Mouse (Mus musculus): ENCODE results near the gene Lzic. TPM values are rescaled to one million over a fixed set of nuclear protein-coding genes. Genes with fewer than 3 reads are reported as not detected.
A peak's percentile ranks its signal among the peaks of the same experiment; 100 is the strongest.
"Not testable (repeated sequence)": the region's sequence is repeated elsewhere in the genome, so short reads cannot be mapped to it uniquely, and the experiment has no call there.

The Lzic gene
- polyA plus RNA-seq, 1 experiment = 7.7 TPM

GRCm38 (mm10) chr4:149446309-149446708 is 38.7 kb upstream of the Lzic start:
- no peak for DNase-seq
- Histone ChIP-seq H3K36me3 (ENCODE audit: control insufficient read depth, insufficient read depth, low read length) (no peaks in the 10 kb centered on the region), H3K27me3 (replicated peaks; ENCODE audit: control insufficient read depth, insufficient read depth, low read length) (no peaks in the 10 kb centered on the region), H3K4me1 (ENCODE audit: control insufficient read depth, insufficient read depth, low read length) (0 out of 2 replicates have a peak, but pooled peaks cover 3% of the 10 kb centered on the region), H3K4me3 (ENCODE audit: insufficient read depth, low read depth, low read length) (no peak overlapping the region), H3K27ac (ENCODE audit: insufficient read depth, low read depth, low read length) (no peak overlapping the region)
- TF ChIP-seq CTCF (conservative IDR thresholded peaks at IDR 0.05; ENCODE audit: insufficient read depth, insufficient read length, low read depth, low read length) (no peak), POLR2A (IDR thresholded peaks at IDR 0.05; ENCODE audit: low read depth, low read length) (no peak)
- WGBS = 82% methylated on average over 1 of the region's 1 CpGs

DNA sequence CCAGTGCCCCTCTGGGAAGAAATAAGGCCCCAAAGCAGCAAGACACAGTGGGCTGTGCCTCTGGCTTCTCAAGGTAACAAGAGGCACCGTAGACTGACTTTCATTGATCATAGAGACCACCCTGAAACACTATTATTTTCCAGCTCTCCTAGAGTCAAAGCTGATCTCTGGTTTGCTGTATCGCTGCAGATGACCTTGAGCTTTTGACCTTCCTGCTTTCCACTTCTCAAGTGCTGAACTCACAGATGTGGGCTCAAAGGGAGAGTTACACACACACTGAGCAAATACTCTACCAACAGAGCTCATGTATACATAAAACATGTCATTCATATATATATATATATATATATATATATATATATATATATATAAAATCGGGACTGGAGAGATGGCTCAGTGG is 34.4 kb upstream of the Lzic start:
- Histone ChIP-seq H3K27me3 (replicated peaks; ENCODE audit: control insufficient read depth, insufficient read depth, low read length) (no peaks in the 10 kb centered on the region), H3K27ac (ENCODE audit: insufficient read depth, low read depth, low read length) (no peak overlapping the region), H3K4me1 (ENCODE audit: control insufficient read depth, insufficient read depth, low read length) (0 out of 2 replicates have a peak, but pooled peaks cover 3% of the 10 kb centered on the region), H3K36me3 (ENCODE audit: control insufficient read depth, insufficient read depth, low read length) (no peaks in the 10 kb centered on the region), H3K4me3 (ENCODE audit: insufficient read depth, low read depth, low read length) (no peak overlapping the region)
- WGBS = 88% methylated on average over 3 of the region's 3 CpGs
- DNase-seq = no peak
- no peak for TF ChIP-seq POLR2A (IDR thresholded peaks at IDR 0.05; ENCODE audit: low read depth, low read length)
- no peak for TF ChIP-seq CTCF (conservative IDR thresholded peaks at IDR 0.05; ENCODE audit: insufficient read depth, insufficient read length, low read depth, low read length)

DNA sequence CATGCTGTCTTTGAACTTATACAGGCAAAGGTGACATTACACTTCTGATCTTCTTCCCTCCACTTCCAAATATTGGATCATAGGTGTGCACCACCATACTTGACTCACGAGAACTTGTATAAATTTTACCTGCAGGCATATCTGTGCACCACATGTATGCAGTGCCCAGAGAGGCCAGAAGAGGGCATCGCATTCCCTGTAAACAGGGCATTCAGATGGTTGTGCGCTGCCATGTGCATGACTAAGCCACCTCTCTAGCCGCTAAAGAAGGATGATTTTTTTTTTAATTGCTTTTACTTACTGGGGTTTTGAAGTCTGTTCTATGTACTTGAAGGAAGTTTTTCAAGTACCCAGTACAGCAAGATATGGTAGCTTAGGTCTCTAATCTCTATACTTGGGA is 31.4 kb upstream of the Lzic start:
- peak; percentile 54 for DNase-seq
- no peaks in the 10 kb centered on the region for H3K36me3 ChIP-seq (ENCODE audit: control insufficient read depth, insufficient read depth, low read length)
- no peaks in the 10 kb centered on the region for H3K4me1 ChIP-seq (ENCODE audit: control insufficient read depth, insufficient read depth, low read length)
- TF ChIP-seq CTCF (conservative IDR thresholded peaks at IDR 0.05; ENCODE audit: insufficient read depth, insufficient read length, low read depth, low read length) = peak; percentile 60
- TF ChIP-seq POLR2A (IDR thresholded peaks at IDR 0.05; ENCODE audit: low read depth, low read length) = no peak
- 84% methylated on average over 4 of the region's 4 CpGs for WGBS
- H3K27me3 ChIP-seq (replicated peaks; ENCODE audit: control insufficient read depth, insufficient read depth, low read length) = no peaks in the 10 kb centered on the region
- H3K4me3 ChIP-seq (ENCODE audit: insufficient read depth, low read depth, low read length) = no peak overlapping the region
- no peak overlapping the region for H3K27ac ChIP-seq (ENCODE audit: insufficient read depth, low read depth, low read length)

- TF ChIP-seq POLR2A (IDR thresholded peaks at IDR 0.05; ENCODE audit: low read depth, low read length) (no peak), CTCF (conservative IDR thresholded peaks at IDR 0.05; ENCODE audit: insufficient read depth, insufficient read length, low read depth, low read length) (no peak)
- Histone ChIP-seq H3K4me1 (ENCODE audit: control insufficient read depth, insufficient read depth, low read length) (no peaks in the 10 kb centered on the region), H3K4me3 (ENCODE audit: insufficient read depth, low read depth, low read length) (no peak overlapping the region), H3K36me3 (ENCODE audit: control insufficient read depth, insufficient read depth, low read length) (no peaks in the 10 kb centered on the region), H3K27me3 (replicated peaks; ENCODE audit: control insufficient read depth, insufficient read depth, low read length) (no peaks in the 10 kb centered on the region), H3K27ac (ENCODE audit: insufficient read depth, low read depth, low read length) (no peak overlapping the region)
- peak; percentile 38 for DNase-seq
- 77% methylated on average over 17 of the region's 17 CpGs for WGBS
These were observed 30.8 kb upstream of the Lzic start for GRCm38 (mm10) chr4:149454263-149454662.

DNA sequence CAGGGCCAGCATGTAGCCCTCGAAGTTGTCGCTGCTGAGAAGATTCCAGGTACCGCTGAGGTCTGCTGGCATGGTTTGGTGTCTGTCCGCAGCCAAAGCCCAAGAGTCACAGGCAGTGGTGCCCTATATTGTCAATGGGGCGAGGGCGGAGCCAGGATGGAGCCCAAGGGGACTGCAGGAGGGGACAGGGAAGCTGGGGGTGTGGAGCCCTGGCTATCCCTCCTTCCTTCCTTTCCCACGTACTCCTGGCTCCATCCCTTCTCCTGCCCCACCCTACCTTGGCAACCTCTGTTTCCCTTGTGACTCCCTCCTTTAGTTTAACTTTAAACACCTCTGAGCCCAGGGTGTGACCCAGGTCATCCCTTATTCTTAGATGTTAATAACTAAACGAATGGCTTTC is 30.1 kb upstream of the Lzic start, which contains the start of gene Rbp7:
Gene Rbp7 (minus strand): TSS at position 100 of the 400 bp plus-strand sequence.
- H3K27ac ChIP-seq (ENCODE audit: insufficient read depth, low read depth, low read length) = no peak within 1 kb of the TSS

DNA sequence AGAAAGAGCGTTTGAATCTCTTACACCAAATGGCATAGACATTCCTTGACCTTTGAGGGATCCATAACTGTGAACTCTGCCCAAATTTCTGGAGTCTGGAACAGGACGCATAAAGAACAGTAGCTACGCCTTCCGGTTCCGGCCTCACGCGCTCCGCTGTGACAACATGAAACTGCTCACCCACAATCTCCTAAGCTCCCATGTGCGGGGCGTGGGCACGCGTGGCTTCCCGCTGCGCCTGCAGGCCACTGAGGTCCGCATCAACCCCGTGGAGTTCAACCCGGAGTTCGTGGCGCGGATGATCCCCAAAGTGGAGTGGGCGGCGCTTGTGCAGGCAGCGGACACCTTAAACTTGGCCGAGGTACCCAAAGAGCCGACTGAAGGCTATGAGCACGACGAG is 27.9 kb upstream of the Lzic start:
- 88% methylated on average over 27 of the region's 27 CpGs for WGBS

More for the DNA sequence above, 30.1 kb upstream of the Lzic start, which contains the start of gene Rbp7:
- no peak within 1 kb of the TSS for H3K4me3 ChIP-seq (ENCODE audit: insufficient read depth, low read depth, low read length)
- no peak for TF ChIP-seq POLR2A (IDR thresholded peaks at IDR 0.05; ENCODE audit: low read depth, low read length)
- no peak for TF ChIP-seq CTCF (conservative IDR thresholded peaks at IDR 0.05; ENCODE audit: insufficient read depth, insufficient read length, low read depth, low read length)
- no peaks in the 10 kb centered on the region for H3K27me3 ChIP-seq (replicated peaks; ENCODE audit: control insufficient read depth, insufficient read depth, low read length)
- 50% methylated on average over 8 of the region's 8 CpGs for WGBS
- H3K4me1 ChIP-seq (ENCODE audit: control insufficient read depth, insufficient read depth, low read length) = no peaks in the 10 kb centered on the region
- peak; percentile 56 for DNase-seq
- no peaks in the 10 kb centered on the region for H3K36me3 ChIP-seq (ENCODE audit: control insufficient read depth, insufficient read depth, low read length)

GRCm38 (mm10) chr4:149457831-149458430 is 27.1 kb upstream of the Lzic start:
- H3K4me1 ChIP-seq (ENCODE audit: control insufficient read depth, insufficient read depth, low read length) = no peaks in the 10 kb centered on the region
- H3K27ac ChIP-seq (ENCODE audit: insufficient read depth, low read depth, low read length) = peak overlapping the region; percentile 68; the same call in 1 of the 2 replicates
- TF ChIP-seq CTCF (conservative IDR thresholded peaks at IDR 0.05; ENCODE audit: insufficient read depth, insufficient read length, low read depth, low read length) = no peak
- no peak for TF ChIP-seq POLR2A (IDR thresholded peaks at IDR 0.05; ENCODE audit: low read depth, low read length)
- no peaks in the 10 kb centered on the region for H3K27me3 ChIP-seq (replicated peaks; ENCODE audit: control insufficient read depth, insufficient read depth, low read length)
- no peaks in the 10 kb centered on the region for H3K36me3 ChIP-seq (ENCODE audit: control insufficient read depth, insufficient read depth, low read length)
- peak; percentile 84 for DNase-seq
- WGBS = 46% methylated on average over 6 of the region's 6 CpGs
- no peak overlapping the region for H3K4me3 ChIP-seq (ENCODE audit: insufficient read depth, low read depth, low read length)

More for the DNA sequence above, 27.9 kb upstream of the Lzic start:
- not testable (repeated sequence) for H3K27me3 ChIP-seq (replicated peaks; ENCODE audit: control insufficient read depth, insufficient read depth, low read length); H3K27ac ChIP-seq (ENCODE audit: insufficient read depth, low read depth, low read length); H3K4me1 ChIP-seq (ENCODE audit: control insufficient read depth, insufficient read depth, low read length); H3K4me3 ChIP-seq (ENCODE audit: insufficient read depth, low read depth, low read length); H3K36me3 ChIP-seq (ENCODE audit: control insufficient read depth, insufficient read depth, low read length); DNase-seq
